Mouse (Mus musculus) kidney, postnatal 4 days (tissue): ENCODE results near the gene Brat1.
A peak's percentile ranks its signal among the peaks of the same experiment; 100 is the strongest.

ENCODE experiments used
- DNase-seq, 2 experiments: peaks; one replicate each; pipeline ENCODE4 v3.0.0; 2021; ENCODE audit warnings: mixed read lengths in 2 of 2

Gene Brat1

DNA sequence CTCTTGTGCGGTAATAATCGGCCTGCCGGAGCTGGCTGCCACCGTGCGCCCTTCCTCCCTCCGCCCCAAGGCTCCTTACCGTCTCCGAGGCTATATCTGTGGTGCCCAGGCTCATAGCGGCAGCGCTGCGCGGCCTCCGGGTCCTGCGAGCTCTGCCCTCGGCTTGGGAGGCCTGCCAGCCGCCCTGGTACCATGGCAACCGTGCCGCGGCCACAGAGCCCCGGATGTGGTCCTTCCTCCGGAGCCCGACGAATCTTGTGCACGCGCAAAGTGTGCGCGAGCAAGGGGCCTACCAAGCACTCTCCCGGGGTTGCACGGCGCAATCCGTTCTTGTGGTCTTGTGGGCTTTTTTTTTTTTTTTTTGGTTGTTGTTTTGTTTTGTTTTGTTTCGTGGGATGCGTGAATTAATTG is 2.7 kb upstream of the Brat1 start, which contains the start of gene Iqce:
Gene Iqce, minus strand, starts transcription at position 276 of the 411 bp plus-strand sequence.
- DNase-seq = peak; percentile 97 to 98

DNA sequence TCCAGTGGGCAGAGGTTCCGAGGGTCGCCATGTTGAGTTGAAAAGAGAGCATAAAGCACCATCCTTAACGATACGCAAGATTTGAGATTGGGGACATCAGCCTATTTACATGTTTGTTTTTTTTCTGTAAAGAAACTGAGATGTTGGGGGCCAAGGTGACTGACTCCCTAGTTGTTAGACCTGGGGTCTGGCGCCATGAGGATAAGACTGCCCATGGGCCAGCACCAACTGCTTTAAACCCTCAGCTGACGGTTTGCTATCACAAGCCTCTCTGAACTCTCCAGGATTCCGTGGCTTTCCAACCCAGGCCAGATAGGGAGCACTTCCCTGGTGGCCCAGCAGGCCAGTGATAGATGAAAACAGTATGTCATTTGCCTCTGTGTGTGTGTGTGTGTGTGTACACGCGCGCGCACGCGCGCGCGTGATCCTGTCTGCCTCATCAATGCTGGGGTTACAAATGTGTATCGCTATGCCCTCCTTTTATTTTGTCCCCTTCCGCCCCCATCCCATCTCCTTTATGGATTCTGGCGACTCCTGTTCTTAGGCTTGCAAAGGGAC is 2.1 kb upstream of the Brat1 start:
- DNase-seq = peak in 1 of 2 experiments; percentile 34

DNA sequence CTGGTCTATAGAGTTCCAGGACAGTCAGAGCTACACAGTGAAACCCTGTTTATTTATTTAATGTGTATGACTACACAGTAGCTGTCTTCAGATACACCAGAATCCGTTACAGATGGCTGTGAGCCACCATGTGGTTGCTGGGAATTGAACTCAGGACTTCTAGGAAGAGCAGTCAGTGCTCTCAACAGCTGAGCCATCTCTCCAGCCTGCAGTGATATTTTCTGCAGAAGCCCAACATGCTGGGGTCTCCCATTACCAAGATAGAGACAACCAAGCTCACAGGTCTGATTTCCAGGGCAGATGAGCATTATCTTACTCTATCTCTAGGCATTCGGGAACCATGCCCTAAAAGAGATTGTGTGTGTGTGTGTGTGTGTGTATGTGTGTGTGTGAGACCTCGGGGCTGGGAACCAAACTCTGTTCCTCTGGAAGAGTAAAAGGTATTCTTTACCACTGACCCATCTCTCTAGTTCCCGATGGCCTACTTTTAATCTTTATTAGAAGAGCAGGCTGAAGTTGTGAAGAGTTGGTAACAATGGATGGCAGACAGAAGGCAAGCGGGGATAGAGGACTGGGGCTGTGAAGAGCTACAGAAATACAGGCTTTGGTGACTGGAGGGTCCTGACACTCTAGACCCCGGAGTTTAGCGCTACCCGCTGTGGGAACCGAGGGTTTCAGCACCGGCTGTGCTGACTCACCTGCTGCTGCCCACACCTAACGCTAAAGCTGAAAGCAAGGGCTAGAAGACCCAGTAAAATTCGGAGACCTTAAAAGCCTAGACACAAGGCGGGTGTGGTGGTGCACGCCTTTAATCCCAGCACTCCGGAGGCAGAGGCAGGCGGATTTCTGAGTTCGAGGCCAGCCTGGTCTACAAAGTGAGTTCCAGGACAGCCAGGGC is 1.1 kb upstream of the Brat1 start:
- DNase-seq = no peak

DNA sequence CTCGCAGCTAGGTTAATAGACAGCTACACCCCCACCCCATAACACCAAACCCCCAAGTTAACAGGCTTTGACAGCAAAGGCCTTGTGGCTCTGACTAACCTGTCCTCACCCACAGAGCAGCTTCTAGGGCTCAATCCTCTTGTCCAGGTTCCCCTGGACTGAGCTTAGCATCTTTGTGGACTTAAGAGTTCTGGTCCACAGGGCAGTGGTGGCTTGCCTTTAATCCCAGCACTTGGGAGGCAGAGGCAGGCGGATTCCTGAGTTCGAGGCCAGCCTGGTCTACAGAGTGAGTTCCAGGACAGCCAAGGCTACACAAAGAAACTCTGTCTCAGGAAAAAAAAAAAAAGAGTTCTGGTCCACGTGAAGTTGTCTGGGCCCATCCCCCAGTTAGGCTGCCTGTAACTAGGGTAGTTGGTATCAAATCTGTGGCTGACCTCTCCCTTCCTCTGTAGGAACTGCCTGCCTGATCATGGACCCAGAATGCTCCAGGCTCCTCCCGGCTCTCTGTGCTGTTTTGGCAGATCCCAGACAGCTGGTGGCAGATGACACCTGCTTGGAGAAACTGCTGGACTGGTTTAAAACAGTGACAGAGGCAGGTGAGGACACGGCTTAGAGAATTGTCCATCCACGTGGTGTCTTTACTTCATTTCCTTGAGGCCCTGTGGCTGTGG is 825 bp downstream of the Brat1 start:
- peak in 1 of 2 experiments; percentile 25 for DNase-seq

DNA sequence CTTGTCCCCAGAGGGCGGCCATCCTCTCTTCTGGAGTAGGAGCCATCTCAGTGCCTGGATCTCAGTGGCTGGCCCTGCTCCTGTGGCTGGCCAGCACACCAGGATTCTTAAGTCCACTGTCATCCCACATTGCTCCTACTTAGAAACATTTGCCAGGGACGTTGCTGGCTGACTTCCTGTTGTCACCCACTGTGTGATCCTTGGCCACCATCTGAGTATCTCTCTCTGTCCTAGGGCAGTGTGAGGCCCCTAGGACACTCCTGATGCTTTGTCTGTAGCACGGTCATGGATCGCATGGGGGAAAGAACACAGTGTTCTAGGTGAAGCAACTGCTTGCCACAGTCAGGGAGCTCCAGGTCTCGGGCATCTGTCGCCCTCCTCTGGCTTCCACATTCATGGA is 5.5 kb downstream of the Brat1 start:
- DNase-seq = no peak

DNA sequence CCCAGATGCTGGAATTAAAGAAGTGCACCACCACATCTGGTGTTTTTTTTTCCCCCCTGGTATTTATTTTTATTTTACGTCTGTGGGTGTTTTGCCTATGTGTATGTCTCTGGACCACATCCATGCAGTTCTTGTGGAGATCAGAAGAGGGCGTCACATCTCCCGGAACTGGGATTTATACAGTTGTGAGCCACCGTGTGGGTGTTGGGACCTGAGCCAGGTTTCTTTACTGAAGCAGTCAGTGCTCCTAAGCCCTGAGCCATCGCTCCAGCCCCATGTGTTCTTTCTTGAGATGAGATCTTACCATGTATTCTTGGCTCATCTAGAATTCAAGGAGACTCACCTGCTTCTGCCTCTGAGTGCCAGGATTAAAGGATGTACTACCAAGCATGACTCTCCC is 6.2 kb downstream of the Brat1 start:
- DNase-seq = no peak

DNA sequence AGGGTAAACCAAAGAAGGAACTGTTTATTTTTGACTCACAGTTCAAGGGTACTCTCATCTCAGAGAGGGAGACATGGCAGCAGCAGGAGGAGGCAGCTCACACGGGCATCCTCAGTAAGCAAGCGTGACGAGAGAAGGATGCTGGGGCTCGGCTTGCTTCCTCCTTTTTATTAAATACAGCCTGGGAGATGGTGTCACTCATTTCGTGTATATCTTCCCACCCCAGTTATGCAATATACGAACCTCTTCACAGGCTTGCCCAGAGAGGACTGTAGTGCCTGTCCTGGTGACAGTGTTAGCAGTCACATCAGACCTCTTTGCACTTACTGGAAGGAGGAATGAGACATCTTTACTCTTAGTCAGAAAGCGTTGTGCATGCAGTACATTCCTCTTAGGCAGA is 16.0 kb downstream of the Brat1 start:
- no peak for DNase-seq

DNA sequence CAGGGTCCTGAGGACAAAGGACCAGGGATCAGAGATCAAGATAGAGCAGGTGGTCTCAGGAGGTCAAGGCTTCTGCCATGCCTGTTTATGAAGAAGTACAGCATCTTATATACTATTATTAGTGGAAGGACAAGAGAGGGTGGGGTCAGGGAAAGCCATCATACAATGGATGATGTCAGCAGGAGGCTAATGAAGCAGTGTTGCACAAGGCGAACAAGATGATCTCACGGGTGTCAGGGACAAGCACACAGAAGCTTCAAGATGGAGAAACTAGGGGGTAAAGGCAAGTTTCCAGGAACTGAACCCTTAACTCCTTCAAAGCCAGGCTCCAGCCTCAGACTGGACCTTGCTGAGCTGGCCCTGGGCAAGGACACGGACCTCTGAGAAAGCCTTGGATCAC is 17.3 kb downstream of the Brat1 start:
- DNase-seq = no peak

DNA sequence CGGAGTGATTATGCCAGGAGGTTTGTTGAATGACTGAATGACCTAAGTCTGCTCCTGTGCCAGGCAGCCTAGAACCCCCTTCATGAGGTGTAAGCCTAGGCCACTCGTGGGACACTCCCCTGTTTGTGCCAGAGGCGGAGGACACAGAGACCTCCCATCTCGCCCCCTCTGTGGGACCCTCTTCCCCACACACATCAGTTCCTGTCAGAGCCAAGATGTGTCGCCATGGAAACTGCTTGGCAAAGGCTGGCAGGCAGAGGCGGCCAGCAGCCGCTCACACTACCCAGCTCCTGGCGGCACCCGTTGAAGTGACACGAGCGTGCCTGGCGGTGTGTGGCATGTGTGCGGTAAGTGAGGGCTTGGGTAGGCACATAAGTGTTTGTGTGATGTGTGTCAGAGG is 19.0 kb downstream of the Brat1 start, which contains the start of gene Amz1:
Gene Amz1, plus strand, starts transcription at position 306 of the 400 bp plus-strand sequence.
- DNase-seq = no peak

DNA sequence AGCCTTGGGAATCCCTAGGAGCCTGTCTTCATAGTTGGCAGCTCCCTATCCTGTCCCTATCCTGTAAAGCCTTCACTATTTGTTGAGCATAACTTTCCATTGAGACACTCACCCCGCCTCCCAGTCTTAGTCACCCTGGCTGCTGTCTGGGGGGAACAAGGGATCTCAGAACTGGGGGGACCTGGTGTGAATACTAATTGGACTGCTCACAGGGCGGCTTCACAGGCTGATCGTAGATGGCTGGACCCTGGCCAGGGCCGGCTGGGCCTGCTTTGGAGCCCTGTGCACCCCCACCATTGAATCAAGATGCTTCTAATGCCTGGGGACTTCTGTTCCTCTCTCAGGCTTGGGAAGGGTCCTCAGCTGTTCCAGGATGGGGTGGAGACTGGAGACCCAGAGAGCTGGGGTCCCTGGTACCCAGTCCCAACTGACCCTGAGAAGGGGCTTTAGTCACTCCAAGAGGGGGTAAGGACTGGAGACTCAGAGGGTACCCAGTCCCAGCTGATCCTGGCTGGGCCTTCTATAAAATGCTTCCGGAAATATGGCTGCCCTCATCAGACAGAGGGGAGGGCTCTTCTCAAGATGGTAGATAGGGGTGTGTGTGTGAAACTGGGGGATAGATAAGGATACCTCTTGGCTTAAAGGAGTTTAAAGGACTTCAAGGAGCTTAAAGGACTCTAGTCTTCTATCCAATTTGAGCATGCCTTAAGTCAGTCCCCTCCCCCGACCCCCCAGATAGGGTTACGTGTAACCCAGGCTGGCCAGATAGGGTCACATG is 21.4 kb downstream of the Brat1 start:
- DNase-seq = no peak

DNA sequence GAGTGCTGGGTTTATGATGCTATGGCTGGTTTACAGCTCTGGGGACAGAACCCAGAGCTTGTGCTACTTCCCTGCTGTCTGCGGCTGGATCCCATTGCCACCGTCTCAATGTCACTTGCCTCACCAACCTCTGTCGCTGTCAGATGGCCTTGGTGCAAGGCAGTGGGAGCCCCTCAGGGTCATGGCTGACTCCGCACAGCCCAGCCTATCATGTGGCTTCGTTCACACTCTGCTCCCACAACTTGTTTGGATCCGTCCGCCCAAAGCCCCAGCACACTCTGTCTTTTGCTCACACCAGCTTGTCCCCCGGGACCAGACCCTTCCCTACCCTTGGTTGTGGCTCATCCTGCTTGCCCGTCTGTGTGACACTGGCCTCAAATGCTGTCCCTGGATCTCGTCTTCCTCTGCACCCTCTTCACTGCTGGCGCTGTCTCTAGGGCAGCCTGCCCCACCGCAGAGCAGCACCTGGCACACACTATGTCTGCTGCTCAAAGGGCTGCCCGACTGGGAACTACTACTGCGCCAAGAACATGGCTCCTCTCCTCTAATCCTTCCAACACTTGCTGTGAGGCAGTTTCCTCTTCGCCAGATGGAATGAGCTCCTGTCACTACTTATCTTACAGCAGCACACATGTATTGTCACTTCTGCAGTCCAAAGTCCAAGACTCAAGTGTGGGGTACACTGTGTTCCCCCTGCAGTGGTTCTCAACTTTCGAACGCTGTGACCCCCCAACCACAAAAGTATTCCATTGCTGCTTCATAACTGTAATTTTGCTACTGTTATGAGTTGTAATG is 22.3 kb downstream of the Brat1 start:
- no peak for DNase-seq

DNA sequence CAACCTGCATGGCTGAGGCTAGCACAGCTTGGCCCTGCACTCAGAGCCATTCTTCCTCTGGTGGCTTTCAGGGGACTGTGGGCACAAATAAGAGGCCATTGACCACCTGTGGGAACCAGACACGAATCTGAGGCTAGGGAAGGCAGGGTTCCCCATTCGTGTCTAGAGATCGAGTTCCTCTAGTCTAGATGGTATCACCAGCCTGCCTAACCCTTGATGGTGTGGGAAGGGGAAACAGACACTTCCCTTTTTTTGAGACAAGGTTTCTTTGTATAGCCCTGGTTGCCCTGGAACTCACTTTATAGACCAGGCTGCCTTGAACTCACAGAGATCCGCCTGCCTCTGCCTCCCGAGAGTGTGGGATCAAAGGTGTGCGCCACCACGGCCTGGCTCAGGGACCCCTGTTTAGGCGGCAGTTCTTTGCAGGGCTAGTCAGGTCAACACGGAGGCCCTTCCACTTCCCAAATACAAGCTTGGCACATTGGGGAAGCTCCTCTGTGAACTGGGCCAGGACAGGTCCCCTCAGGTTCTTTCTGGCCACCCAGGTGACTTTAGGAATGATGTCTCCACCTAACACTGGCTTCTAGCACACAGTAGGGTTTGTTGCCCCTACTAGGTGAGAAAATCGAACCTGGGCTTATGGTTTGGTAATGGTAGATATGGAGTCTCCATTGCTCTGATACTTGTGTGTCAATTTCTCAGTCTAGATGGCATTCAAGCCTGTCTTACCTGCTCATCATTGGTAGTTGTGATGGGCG is 26.4 kb downstream of the Brat1 start:
- no peak for DNase-seq

DNA sequence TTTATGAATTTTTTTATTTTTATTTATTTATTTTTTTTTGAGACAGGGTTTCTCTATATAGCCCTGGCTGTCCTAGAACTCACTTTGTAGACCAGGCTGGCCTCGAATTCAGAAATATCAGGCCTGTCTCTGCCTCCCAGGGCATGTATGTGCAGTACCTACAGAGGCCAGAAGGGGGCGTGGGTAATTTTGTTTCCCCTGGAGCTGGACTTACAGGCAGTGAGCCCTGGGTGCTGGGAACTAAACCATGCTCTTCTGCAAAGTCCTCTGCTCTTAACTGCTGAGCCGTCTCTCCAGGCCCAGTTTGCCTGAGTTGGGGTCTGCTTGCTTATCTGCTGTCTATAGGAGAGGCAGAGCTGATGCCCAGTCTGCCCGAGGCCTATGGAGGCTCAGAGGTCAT is 27.4 kb downstream of the Brat1 start:
- DNase-seq = no peak

DNA sequence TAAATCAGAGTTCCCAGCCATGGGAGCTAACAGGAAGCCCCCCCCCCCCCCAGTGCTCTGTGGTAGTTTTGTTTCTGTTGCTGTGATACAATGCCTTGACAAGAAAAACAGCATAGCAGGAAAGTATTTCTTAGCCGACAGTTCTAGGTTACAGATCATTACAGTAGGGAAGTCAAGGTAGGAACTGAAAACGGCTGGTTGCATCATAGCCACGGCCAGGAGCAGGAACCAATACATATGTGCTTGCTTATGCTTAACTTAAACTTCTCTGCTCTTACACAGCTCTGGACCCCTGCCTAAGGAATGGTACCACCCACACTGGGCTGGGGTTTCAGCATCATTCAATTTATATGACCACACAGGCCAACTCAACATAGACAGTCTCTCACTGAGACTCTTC is 28.5 kb downstream of the Brat1 start:
- no peak for DNase-seq

DNA sequence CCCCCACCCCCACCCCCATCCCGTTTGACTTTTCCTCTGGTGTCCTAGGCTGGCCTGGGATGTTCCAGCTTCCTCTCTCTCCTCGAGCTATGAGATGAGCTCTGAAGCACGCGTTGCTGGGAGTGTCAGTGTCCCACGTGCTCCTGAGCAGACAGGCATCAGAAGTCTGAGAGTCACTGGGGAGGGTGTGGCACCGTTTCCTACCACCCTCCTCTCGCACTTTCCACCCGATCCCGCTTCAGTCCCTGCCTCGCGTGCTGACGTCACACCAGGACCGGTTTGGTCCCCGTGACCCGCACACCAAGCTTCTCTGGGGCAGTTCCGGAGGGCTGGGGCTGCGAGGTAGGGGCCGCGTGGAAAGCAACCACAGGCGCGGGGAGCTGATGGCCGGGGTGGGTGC is 30.5 kb downstream of the Brat1 start:
- DNase-seq = peak; percentile 46 to 60

DNA sequence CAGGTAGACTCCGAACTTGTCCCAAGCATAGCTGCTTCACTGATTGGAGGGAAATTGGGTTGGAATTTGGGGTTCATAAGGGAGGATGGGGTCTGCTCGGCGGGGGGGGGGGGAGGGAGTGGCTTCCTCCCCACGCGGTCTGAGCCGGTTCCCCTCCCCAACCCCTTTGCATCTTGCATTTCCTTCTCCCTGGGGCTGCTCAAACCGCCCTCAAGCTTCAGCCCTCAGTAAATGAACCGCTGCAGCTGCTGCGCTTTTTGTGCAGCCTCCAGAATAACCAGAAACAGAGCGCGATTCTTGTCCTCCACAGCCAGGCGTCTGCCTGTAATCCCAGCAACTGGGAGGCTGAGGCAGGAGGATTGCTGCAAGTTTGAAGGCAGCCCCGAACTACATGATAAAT is 31.4 kb downstream of the Brat1 start:
- no peak for DNase-seq

DNA sequence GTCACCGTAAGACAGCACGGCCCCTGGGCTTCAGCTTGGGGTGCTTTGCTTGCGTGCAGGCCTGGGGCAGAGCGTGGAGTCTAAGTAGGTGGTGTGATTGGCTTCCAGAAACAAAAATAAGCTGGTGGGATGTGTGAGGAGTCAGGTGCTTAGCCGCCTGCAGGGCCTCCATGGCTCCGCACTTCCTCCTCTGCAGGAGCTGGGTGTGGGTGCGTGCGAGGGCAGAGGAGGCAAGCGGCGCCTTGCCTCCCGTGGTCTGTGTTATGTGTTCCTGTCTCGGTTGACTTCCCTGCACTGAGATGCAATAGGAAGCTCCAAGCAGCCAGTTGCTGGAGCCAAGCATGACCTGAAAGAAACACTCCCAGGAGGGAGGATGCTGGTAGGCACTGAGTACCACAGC is 35.0 kb downstream of the Brat1 start:
- DNase-seq = peak; percentile 32 to 58

DNA sequence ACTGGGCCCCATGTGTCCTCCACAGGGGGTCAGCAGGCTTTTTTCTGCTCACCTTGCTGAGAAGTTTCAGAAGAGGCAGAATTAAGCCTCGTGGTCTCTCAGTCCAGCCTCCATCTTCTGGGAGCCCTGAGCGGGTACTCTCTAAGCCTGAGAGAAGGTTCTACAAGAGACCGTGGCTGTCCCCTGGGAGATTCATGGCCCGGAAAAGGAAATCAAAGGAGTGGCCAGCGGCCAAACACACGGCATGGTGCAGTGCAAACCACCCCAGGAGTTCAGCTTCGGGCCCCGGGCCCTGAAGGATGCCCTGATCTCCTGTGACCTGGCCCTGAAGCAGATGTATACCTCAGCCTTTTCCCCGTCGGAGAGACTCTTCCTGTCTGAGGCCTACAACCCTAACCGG is 36.2 kb downstream of the Brat1 start:
- DNase-seq = peak; percentile 57 to 64

DNA sequence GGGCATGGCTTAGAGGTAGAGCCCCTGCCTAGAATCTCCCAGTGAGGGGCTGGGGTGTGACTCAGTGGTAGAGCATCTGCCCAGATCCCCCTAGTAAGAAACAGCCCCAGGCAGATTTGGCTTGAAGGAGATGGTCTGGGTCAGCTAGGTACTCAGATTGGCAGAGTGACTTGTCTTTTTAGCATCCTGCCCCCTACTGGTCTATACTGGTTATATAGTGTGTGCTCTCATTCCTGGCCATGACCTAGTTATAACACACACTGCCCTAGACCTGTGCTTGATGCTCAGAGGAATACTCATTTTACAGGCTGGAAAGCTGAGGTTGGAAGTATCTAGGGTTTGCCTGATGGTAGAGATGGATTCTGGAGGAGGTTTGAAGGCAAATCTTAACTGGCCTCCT is 37.1 kb downstream of the Brat1 start:
- no peak for DNase-seq

DNA sequence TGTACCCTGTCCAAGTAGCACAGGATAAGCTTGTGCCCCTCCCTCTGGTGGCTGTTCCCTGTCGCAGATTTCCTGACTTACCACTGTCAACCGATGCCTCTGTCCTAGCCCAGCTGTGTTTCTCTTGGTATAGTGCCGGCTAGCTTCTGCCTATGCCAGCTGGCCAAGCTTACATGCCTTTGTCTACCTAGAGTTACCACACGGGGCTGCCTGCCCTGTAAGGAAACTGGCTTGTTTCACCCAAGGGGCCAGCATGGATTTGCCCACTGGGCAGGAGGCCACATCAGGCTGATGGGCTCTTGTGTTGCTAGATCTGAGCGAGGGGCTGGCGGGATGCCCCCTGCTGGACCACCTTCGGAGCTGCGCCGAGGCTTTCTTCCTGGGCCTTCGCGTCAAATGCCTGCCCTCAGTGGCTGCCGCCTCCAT is 38.9 kb downstream of the Brat1 start:
- peak in 1 of 2 experiments; percentile 42 for DNase-seq

DNA sequence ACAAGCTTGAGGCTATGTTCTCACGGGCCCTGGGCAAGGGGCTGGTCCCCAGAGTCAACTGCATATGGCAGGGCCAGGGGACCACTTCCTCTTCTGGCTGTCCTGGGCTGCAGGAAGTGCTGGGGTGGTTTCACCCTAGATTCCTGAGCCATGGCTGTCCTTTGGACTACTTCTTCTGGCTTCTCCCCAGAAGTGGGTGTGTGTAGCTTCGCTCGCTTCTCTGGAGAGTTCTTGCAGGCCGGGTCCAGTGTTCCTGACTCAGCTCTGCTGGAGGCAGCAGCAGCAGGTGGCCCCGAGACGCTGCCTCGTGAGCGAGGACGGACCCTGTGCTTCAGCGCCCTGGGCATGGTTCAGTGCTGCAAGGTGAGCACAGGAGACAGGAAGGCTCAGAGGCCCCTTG is 43.6 kb downstream of the Brat1 start:
- peak; percentile 32 to 59 for DNase-seq
